Comparison of ENCODE assay signal across 24 mouse cellular contexts in the genomic region with DNA sequence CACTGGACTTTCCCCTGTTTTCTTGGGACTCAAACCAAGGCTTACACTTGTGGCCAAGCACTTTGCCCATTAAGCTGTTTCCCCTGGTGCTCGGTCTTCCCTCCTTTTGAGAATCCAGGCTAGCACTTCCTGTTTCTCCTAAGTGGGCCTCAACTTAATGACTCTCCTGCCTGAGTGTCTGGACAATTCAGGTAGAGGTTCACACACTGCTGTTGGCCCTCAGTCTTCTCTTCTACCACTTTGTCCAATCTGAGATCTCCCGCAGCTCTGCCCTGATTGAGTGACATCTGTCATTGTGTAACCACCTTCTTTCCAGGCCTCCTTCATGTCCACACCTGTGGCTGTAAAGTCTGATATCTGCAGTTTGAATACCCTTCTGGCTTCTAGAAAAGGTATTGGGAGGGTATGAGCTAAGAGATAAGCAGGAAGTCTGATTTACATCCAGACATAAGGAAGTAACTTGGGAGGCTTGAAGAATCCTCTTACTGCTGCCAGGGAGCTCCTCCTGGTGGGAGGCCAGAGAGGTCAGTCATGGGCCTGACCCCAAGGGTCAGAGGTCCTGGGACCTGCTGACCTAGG.
"Had no signal": no experiment of that assay in that cellular context is flagged by ENCODE, and none has a peak within 500 bp of the region (broad histone marks: within the 10 kb centered on the region; RNA-seq: fewer than 3 reads in every experiment).

No protein-coding gene starts in this region.

- H3K4me1 ChIP-seq: heart, embryonic 10.5 days; heart, embryonic 12.5 days; hindbrain, embryonic 13.5 days; hindbrain, embryonic 15.5 days; limb, embryonic 12.5 days; liver, embryonic 13.5 days; liver, embryonic 15.5 days had no signal

- H3K9ac ChIP-seq: heart, embryonic 12.5 days; hindbrain, embryonic 13.5 days; hindbrain, embryonic 15.5 days; limb, embryonic 12.5 days; liver, embryonic 13.5 days; liver, embryonic 15.5 days had no signal

- H3K27me3 ChIP-seq: liver, embryonic 13.5 days; liver, embryonic 15.5 days had no signal

- DNase-seq: gastrocnemius, postnatal 14 days; gastrocnemius, postnatal 36 days; heart, adult 18-20 months; heart, postnatal 10 days; heart, postnatal 4 days; kidney, adult 18-20 months; kidney, adult 9 months; kidney, postnatal 10 days; kidney, postnatal 25 days; kidney, postnatal 4 days; liver; liver, embryonic 13.5 days had no signal

- H3K9me3 ChIP-seq: heart, embryonic 10.5 days; heart, embryonic 12.5 days; hindbrain, embryonic 10.5 days; hindbrain, embryonic 13.5 days; hindbrain, embryonic 15.5 days; limb, embryonic 10.5 days; limb, embryonic 12.5 days; liver, embryonic 13.5 days; liver, embryonic 15.5 days had no signal

- H3K27ac ChIP-seq: heart, embryonic 10.5 days; hindbrain, embryonic 10.5 days; hindbrain, embryonic 13.5 days; hindbrain, embryonic 15.5 days; hindbrain, postnatal 0 days; layer of hippocampus, adult 2 months; left cerebral cortex, adult 2 months; limb, embryonic 10.5 days; limb, embryonic 12.5 days; liver, embryonic 13.5 days; liver, embryonic 15.5 days had no signal

- H3K4me2 ChIP-seq: heart, embryonic 12.5 days; hindbrain, embryonic 13.5 days; hindbrain, embryonic 15.5 days; limb, embryonic 12.5 days; liver, embryonic 11.5 days; liver, embryonic 13.5 days; liver, embryonic 15.5 days had no signal

- H3K4me3 ChIP-seq: heart, embryonic 10.5 days; heart, embryonic 12.5 days; hindbrain, embryonic 10.5 days; hindbrain, embryonic 13.5 days; hindbrain, embryonic 15.5 days; layer of hippocampus, adult 2 months; left cerebral cortex, adult 2 months; limb, embryonic 10.5 days; limb, embryonic 12.5 days; liver, embryonic 13.5 days; liver, embryonic 15.5 days had no signal

- H3K36me3 ChIP-seq: heart, embryonic 10.5 days; heart, embryonic 12.5 days; hindbrain, embryonic 10.5 days; hindbrain, embryonic 13.5 days; hindbrain, embryonic 15.5 days; limb, embryonic 10.5 days; limb, embryonic 12.5 days; liver, embryonic 13.5 days; liver, embryonic 15.5 days had no signal

- ATAC-seq: hindbrain, postnatal 0 days had no signal
